Mouse (Mus musculus) urinary bladder, postnatal 36 days (tissue): Measurements from ENCODE around the gene Ptpn18.

Experiments
- DNase-seq, 2 experiments: peaks; one replicate each; pipeline ENCODE4 v3.0.0; 2022; ENCODE audit warnings: low spot score in 2 of 2, mixed read lengths in 1 of 2

Gene Ptpn18

DNA sequence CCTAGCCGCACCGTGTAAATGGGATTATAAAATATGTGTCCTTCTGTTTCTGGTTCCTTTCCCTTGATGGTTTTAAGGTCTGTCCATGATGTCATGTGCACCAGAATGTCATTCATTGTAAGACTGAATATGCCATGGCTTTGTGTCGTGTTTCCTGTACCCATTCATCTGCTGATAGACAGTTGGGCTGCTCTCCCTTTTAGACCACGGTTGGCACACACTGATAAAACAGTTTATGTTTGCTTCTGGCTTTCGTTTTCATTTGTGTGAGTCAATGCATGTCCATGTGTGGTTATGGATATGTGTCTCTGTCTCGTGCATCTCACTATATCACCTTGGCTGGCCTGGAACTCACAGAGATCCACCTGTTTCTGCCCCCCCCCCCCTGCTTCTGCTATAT lies 5.9 kb downstream of the Ptpn18 start:
- no peak for DNase-seq

DNA sequence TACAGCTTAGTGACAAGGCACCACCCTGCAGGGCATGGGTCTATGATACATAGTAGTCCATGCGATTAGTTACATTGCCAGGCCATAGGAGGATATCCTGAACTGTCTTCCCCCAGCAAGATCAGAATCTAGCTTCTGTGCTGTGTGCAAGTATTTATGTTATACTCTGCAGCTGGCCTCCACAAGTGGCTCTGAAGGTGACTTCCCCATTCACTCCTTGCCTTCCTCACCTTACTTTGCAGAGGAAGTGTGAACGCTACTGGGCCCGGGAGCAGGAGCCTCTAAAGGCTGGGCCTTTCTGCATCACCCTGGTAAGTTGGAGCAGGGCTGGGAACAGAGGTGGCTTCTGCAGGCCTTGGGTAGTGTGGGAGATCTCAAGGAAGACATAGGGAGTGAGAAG lies 8.5 kb downstream of the Ptpn18 start:
- no peak for DNase-seq

DNA sequence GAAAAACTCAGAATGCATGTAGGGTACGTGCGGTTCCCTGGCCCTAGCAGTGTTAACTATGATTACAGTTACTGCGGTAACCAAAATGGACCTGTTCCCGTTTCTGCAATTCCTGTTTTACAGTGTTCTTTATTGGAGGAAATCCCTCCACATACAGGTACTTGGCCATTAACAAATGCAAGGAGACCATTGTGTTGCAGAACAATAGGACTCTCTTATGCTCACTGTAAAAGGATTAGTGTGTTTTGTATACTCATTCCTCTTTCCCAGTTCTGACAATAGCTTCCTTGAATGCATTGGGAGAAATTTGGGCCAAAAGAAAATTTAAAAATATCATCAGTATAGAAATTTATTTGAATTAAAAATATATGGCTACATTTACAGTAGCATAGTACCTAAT lies 8.9 kb downstream of the Ptpn18 start:
- no peak for DNase-seq

DNA sequence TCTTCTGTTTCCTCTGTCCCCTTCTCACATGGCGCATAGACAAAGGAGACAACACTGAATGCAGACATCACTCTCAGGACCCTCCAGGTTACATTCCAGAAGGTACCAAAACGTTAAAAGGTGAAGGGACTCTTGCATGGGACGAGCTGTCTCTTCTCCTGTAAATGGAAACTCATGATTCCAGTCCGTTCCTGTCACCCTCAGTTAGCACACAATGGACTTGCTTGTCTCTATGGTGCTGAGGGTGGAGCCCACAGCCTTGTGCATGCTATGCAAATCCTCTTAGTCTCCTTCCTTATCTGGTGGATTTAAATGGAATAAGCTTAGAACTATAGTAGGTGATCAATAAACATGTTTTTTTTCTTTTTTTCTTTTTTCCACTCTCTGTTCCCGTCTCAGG lies 10.2 kb downstream of the Ptpn18 start:
- no peak for DNase-seq

DNA sequence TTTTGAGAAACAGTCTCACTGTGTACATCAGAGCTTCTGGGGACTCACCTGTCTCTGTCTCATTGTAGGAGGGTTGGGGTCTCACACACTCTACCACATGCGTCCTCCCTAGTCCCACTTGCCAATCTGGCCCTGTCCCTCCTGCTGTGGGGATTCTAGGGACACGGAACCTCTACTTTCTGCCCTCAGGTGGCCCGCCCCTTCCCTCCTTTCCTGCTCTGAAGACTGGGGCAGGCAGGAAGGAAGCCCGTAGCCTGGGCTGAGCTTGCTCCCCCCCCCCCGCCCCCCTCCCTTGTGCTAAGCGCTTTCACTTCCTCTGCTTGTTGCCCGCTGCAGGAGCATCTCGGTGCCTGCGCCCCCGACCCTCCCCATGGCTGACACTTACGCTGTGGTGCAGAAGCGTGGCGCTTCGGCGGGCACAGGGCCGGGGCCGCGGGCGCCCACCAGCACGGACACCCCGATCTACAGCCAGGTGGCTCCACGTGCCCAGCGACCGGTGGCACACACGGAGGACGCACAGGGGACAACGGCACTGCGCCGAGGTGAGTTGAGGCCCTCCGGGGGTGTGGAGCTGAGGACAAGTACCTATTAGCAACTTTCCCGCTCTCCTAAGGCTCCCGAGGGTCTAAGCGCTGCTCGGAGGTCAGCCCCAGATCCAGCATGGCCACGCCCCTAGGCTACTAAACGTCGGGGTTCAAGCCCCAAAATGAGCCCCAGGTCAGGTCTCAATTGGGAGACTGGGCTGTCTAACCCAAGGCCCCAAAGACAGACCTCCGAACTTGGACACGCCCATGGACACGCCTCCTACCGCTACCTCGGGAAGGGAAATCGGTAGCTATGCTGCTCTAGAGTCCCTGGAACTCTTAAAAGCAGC lies 13.1 kb downstream of the Ptpn18 start:
- peak in 1 of 2 experiments; percentile 18 for DNase-seq

DNA sequence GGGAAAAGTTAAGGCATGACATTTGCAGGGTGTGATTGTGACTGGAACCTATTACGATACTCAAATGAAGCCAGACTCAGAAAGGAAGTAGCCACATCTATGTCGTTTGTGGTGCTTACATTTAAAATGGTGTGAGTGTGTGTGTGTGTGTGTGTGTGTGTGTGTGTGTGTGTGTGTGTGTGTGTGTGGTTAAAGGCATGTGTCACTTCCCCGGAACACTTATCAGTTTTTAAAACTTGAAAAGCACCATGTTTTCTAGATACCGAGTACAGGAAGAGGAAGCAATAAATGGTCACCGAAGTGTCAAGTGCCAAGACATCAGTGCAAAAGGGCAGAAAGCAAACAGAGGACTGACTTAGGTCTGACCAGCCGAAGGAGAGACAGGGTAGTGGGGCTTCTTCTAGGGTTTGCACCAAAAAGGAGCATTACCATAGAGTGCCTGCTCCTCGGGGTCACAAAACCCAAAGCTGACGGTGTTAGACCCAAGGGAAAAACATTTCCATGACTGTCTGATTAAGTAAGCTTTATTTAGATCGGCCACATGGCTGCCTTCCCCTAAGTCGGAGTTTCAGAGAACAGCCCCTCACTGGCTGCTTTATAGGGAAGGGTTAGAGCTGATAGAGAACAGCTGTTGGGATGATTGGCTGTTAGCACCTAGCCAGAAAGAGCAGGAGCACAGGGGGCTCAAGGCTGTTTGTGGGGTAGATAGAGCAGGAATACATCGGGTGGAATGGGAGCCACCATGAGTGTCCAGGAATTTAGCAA lies 19.5 kb downstream of the Ptpn18 start:
- DNase-seq = no peak

DNA sequence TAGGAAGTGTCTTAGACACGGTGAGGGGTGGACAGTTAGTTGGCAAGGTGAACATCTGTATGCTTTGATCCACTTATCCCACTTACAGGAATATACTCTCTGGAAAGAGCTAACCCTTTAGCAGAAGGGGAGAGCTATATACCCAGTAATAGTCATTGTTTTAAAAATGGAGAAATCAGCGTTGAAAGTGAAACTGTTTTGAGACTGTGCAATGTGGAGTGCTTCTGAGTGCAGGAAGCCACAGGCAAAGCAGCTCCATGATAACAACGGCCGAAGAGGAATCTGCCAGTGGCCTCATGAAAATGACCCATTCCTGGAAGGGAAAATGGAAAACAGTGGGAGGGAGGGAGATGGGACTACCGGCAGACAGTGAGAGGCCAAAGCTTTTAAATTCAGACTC lies 21.2 kb downstream of the Ptpn18 start:
- DNase-seq = no peak

DNA sequence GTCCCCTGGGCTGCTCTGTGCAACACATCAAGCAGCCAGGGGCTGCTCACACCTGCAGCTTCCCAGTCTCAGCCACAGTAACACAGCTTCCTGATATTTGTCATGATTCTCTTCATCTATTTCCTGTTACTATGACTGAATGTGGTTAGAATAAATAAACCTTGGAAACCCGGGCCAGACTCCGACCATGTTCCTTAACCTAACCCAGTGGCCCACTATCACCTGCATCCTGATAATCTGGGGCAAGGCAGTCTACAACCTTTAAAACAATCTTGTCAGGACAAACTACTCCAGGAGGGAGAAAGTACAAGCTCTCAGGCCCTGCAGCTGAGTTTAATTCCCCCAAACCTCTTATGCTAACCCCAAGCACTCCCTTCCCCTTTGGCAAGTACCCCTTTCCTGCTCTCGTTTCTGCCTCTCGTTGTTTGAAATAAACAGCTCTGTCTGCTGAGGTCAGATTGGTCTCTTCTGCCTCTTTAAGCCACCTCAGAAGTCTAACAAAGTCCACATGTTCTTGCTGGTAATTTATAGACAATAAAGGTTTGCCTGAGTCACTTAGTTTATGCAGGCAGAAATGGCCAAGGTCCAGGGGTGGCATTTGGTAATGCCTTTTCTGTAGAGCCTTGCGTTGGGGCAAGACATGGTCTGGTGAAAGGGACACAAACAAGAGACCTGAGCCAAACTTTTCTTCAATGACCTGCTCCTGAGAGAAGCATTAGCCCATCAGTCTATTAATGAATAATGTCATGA lies 22.5 kb downstream of the Ptpn18 start:
- DNase-seq = no peak

DNA sequence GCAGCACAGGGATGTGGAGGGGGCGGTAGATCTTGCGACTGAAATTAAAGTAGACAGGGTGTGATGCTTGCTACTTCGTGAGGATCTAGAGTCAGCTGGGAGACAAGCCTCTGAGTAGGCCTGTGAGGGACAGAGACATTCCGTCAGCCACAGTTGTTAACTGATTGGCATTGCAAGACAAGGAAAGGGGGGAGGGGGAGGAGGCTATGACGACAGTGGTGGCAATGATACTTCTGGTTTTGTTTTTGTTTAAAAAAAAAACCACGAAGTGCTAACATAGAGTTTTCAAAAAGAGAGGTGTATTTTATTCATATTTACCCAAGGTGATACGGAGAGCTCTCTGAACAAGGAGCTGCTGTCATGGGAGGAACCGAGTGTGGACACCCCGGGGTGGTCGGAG lies 24.9 kb downstream of the Ptpn18 start:
- DNase-seq = no peak

DNA sequence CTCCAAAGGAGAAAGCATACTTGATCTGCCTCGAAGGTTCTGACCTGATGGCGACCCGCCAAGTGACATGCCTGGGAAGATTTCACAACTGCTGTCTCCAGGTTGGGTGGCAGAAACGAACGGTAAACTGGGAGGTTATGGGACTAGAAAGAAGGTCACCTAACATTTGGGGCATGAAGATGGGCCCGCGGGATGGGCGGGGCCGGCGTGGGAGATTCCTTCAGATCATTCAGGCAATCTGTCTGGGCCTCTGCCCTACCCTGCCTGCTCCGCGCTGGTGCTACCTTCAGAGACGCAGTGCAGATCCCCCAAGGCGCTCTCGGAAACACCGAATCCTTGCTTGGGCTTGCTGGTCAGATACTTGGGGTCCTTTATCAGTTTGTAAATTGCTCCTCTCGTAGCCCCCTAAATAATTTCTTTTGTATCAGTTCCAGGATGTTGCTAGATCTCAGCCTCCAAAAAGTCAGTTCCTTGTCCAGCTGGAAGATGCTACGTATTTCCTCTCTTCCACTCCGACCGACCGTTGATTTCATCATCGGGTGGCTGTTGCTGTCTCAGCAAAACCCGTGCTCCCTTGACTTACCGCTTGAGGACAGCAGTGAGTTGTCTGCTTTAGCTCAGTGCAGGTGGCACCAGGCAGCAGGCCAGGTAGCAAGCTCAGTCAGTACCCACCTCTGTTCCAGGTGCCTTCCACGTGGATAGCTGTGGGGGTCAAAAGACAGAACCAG lies 26.1 kb downstream of the Ptpn18 start:
- peak; percentile 18 to 33 for DNase-seq

DNA sequence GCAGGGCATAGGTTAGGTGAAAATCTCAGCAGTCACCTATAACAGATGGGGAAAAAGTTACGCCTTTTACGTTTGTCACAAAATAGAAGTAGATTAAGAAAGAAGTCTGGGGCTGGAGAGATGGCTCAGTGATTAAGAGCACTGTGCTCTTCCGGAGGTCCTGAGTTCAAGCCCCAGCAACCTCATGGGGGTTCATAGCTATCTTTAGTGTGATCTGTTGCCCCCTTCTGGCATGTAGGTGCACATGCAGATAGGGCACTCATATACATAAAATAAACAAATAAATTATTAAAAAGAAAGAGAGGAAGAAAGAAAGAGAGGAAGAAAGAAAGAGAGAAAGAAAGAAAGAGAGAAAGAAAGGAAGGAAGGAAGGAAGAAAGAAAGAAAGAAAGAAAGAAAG lies 27.8 kb downstream of the Ptpn18 start:
- no peak for DNase-seq

DNA sequence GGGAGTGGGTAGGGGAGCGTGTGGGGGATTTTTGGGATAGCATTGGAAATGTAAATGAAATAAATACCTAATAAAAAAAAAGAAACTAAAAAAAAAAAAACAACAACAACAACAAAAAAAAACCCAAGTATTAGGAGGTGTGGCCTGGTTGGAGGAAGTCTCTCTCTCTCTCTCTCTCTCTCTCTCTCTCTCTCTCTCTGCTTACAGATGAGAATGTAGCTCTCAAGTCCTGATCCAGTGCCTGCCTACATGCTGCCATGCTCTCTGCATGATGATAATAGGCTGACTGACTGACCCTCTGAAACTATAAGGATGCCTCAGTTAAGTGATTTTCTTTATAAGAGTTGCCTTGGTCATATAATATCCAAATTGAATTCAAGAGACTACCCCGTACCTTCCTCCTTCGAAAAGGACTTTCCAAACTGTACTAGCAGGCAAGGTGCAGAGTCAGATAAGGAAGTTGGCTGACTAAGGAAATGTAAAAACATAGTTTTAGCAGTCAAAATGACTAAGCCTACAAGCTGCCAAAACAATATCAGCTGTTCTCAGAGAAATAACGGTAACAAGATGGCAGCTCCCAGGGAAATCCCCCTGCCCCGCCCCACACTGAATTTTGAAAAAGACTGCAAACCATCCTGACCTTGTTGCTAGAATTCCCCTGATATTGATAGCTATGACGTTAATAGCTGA lies 30.4 kb downstream of the Ptpn18 start:
- DNase-seq = no peak

DNA sequence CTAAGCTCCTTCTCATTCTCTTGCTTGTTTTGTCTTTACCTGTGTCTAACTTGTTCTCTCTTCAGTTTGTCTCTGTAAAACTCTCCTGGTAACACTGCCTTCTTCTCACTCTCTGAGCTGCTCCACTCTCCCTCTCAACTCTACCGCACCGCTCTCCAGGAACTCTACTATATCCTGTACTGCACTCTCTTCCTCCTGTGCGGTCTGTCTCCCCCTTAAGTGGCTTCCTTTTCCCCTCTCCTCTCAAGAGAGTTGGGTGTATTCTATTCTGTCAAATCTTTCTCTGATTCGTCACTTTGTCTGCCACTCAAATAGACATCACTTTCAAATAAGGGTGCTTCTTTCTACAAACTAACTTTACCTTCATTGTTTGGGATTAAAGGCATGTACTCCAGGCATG lies 31.9 kb downstream of the Ptpn18 start:
- DNase-seq = no peak

DNA sequence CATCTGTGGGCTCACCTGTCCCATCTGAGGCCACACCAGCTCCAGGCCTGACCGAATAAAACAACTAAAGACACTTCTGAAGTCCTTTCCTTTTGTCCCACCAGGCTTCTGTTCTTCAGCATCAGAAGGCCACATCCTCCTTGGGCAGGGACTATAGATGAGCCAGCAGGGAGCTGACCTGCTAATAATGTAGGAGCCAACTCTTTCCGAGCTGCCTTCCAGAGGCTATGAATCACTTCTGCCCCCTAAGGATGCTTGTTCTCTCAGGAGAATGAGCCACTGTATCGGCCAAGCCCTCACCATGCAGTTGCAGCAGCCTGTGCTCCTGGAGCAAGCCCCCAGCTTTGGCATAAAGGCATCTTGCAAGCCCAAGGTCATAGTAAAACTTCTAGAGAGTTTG lies 43.4 kb downstream of the Ptpn18 start:
- no peak for DNase-seq

DNA sequence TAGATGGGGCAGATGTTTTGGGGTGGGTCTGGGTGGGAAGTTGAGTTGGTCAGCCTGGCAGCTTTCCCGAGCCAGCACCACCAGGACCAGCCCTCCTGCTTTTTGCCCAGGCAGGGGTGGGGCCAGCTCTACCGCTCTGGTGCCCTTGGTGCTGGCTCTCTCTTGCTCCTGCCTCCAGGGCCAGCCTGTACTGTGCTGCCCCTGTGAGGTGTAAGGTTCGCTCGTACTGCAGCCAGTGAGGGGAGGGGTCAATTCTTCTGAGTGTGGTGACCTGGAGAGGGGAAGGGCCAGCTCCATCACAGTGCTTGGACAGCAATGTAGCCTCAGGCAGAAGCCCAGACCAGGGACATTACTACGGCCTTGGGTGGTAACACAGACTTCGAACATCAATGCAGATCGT lies 45.7 kb downstream of the Ptpn18 start:
- DNase-seq = no peak

DNA sequence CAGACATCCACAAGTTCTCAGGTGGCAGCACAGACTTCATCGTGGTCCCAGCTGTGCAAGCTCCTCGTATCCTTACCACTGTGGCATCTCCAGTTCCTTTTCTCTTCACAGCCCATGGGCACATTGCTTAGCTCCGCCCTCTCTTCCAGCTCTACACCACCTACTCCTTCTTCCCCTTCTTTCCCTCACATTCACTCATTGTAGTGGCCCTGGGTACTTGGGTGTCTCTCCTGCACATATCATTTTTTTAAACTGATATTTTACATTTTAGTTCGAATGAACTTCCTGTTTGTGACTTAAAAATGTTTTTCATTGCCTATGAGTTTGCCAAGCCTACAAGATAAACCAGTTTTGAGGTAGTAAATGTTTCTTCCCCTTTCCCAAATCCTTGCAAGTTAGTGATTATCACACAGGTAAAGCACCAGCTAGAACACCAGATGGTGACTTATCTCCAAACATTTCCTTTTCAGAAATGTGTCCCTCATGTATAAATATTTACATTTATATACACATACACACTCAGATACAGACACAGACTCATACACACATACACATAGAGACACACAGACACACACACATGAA lies 46.5 kb downstream of the Ptpn18 start:
- no peak for DNase-seq

DNA sequence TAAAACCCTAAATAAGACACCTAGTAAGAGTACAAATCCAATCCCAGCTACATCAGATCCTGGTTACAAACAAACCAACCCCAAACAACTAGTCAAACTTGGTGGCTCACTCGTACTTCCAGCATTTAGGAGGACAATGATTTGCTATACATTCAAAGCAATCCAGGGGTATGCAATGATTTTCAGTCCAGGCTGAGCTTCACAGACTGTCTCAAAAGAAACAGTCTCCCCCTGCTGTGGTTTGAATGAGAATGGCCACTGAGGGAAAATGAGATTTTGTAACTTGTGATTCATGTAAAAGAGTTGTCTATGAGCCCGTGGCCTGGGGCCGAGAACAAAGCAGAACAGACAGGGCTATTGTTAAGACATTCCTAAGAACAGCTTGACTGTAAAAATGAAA lies 48.4 kb downstream of the Ptpn18 start:
- DNase-seq = no peak

DNA sequence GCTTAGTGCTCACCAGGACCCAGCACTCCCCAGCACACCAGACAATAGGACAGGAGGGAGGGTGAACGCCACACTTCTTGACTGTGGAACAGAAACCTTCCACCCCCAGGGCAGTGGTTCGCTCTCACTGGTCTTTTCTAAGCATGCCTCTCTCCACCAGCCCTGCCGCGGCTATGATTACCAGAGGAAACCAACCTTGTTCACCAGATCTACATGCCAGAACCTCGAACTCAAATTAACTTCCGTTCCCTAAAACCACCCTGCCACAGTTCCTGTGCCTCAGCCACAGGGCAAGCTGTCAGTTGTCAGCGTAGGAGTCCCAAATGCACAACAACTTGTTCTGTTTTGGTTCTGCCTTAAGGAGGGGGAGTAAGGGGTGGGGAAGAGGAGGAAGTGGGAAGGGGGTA lies 51.0 kb downstream of the Ptpn18 start:
- DNase-seq = no peak

DNA sequence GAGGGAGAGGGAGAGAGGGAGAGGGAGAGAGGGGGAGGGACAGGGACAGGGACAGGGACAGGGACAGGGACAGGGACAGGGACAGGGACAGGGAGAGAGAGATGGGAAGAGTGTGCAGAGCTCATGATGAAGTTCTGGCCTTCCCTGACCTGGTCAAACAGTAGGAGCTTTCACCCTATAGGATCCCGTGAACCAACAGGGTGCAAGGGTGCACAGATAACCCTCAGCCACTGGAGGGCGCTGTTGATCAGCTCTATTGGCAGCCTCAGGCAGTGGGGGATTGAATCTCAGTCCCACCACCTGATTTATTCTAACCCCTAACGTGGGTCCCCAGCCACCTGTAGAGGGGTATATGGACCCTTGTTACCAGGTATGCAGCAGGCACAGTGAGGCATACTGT lies 51.5 kb downstream of the Ptpn18 start:
- no peak for DNase-seq

DNA sequence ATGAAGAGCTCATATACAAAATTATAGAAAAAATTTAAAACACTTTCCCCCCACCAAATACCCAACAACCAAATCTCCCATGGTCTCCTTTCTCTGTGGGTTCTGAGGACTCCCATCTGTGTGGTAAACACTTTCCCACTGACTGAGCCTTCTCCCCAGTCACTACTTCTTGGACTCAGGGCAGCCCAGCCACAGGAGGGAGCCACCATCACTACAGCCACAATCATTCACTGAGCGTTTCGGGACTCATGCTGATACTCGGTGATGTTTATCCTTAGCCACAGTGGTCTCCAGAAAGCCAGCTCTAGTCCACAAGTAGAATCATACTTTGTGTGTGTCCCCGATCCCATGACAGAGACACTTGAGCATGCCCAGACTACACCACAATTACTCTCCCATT lies 53.5 kb downstream of the Ptpn18 start:
- DNase-seq = no peak

DNA sequence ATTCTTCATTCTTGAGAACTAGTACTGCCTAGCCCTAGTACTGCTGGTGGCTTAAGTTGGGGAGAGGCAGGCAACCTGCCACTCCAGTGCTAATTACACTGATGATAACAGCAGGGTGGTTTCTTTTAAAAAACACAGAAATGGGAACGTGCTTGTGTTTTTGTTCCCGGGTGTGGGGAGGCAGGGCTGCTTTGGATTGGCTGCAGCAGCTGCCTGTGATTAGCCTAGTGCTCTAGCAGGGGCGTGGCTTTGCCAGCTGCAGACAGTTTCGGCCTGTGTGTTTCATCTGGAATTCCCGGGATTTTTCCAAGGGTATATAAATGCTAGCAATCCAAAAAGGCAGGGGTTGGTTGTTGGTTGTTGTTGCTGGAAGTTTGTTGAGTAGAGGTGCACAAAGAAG lies 57.0 kb downstream of the Ptpn18 start:
- DNase-seq = no peak
